Mouse (Mus musculus): ENCODE results near the gene Tldc1. TPM values are rescaled to one million over a fixed set of nuclear protein-coding genes. Genes with fewer than 3 reads are reported as not detected.

The Tldc1 gene
- polyA plus RNA-seq, 1 experiment from 2014 or later, result 6.1 TPM

DNA sequence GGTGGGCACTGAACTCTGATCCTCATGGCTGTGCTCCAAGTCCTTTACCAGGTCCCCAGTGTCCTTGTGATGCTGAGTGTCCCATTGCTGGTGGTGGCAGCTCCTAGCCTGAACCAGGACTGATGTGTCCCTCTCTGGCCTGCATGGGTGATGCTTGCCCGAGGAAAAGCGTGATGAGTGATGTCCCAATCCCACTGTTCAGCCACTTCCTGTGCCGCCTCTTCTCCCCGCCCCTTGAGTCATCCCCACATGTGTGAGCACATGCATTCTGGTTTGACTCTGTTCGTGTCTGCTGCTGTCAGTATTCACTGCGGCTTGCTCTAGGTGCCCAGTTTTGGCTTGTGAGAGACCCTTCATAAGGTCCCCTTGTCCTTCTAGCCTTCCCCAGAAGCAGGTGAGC, 66.0 kb downstream of the Tldc1 start:
- H3K36me3 ChIP-seq, result no peaks in the 10 kb centered on the region
- H3K4me2 ChIP-seq, result no peak overlapping the region
- 46% methylated on average over 6 of the region's 6 CpGs for WGBS (ENCODE audit: insufficient replicate concordance)
- no peaks in the 10 kb centered on the region for H3K9me3 ChIP-seq (replicated peaks)
- H3K27ac ChIP-seq, result no peak overlapping the region
- no peak overlapping the region for H3K9ac ChIP-seq
- peaks cover 27% of the 10 kb centered on the region for H3K27me3 ChIP-seq (replicated peaks)
- ATAC-seq, result no peak
- H3K4me3 ChIP-seq, result no peak overlapping the region
- peaks cover 23% of the 10 kb centered on the region for H3K4me1 ChIP-seq

Other genes starting within 250 kb of the Tldc1 start
- 45.7 and 48.8 TPM in 2 replicates for gene Mbtps1, start 219.7 kb downstream of the Tldc1 start, polyA plus RNA-seq (2016; fragmentation: Nextera tagmentation; extraction: Ambion mirVana)
- 25.0 and 25.5 TPM in 2 replicates for gene Hsdl1, start 203.2 kb downstream of the Tldc1 start, polyA plus RNA-seq (2016; fragmentation: Nextera tagmentation; extraction: Ambion mirVana)
- 0.11 and 0.13 TPM in 2 replicates for gene Dnaaf1, start 203.2 kb downstream of the Tldc1 start, polyA plus RNA-seq (2016; fragmentation: Nextera tagmentation; extraction: Ambion mirVana)
- 10.2 and 10.7 TPM in 2 replicates for gene Taf1c, start 173.2 kb downstream of the Tldc1 start, polyA plus RNA-seq (2016; fragmentation: Nextera tagmentation; extraction: Ambion mirVana)
- gene Adad2, start 165.7 kb downstream of the Tldc1 start, polyA plus RNA-seq (2016; fragmentation: Nextera tagmentation; extraction: Ambion mirVana), result 0.08 TPM in 1 of 2 replicates, not detected in the other
- gene Kcng4, start 142.7 kb downstream of the Tldc1 start, polyA plus RNA-seq (2016; fragmentation: Nextera tagmentation; extraction: Ambion mirVana), result not detected in 2 replicates
- 0.41 and 0.66 TPM in 2 replicates for gene Wfdc1, start 112.1 kb downstream of the Tldc1 start, polyA plus RNA-seq (2016; fragmentation: Nextera tagmentation; extraction: Ambion mirVana)
- gene Atp2c2, start 78.4 kb downstream of the Tldc1 start, polyA plus RNA-seq (2016; fragmentation: Nextera tagmentation; extraction: Ambion mirVana), result 0.07 and 0.14 TPM in 2 replicates
- 46.5 and 49.5 TPM in 2 replicates for gene Cotl1, start 62.1 kb upstream of the Tldc1 start, polyA plus RNA-seq (2016; fragmentation: Nextera tagmentation; extraction: Ambion mirVana)
- 7.0 and 7.7 TPM in 2 replicates for gene Klhl36, start 83.8 kb upstream of the Tldc1 start, polyA plus RNA-seq (2016; fragmentation: Nextera tagmentation; extraction: Ambion mirVana)
- gene Usp10, start 131.9 kb upstream of the Tldc1 start, polyA plus RNA-seq (2016; fragmentation: Nextera tagmentation; extraction: Ambion mirVana), result 124 and 136 TPM in 2 replicates
- not detected in 2 replicates for gene Gm20388, start 132.4 kb upstream of the Tldc1 start, polyA plus RNA-seq (2016; fragmentation: Nextera tagmentation; extraction: Ambion mirVana)
- gene Crispld2, start 214.0 kb upstream of the Tldc1 start, polyA plus RNA-seq (2016; fragmentation: Nextera tagmentation; extraction: Ambion mirVana), result 1.7 and 2.1 TPM in 2 replicates